Mouse (Mus musculus) erythroblast, embryonic 14.5 days (primary cell): ENCODE results near the gene Zyx.

ENCODE experiments used
- GATA1 ChIP-seq: IDR thresholded peaks from 2 replicates; pipeline ENCODE4 v1.6.1; 2012; ENCODE audit warnings: low read length, inconsistent platforms, mixed read lengths
- TAL1 ChIP-seq: IDR thresholded peaks from 3 replicates; pipeline ENCODE4 v1.6.1; 2012; ENCODE audit warnings: low read length, inconsistent platforms, mixed read lengths

GRCm38 (mm10) chr6:42364607-42365006 lies 15.2 kb downstream of the Zyx start:
- TF ChIP-seq GATA1 (no peak), TAL1 (no peak)
